Mouse (Mus musculus) right cerebral cortex, postnatal 4 days (tissue): ENCODE data around the gene Gm11444.
A peak's percentile ranks its signal among the peaks of the same experiment; 100 is the strongest.

Experiments used
- DNase-seq: peaks from one replicate; pipeline ENCODE4 v3.0.0-alpha.2; 2022

The Gm11444 gene

DNA sequence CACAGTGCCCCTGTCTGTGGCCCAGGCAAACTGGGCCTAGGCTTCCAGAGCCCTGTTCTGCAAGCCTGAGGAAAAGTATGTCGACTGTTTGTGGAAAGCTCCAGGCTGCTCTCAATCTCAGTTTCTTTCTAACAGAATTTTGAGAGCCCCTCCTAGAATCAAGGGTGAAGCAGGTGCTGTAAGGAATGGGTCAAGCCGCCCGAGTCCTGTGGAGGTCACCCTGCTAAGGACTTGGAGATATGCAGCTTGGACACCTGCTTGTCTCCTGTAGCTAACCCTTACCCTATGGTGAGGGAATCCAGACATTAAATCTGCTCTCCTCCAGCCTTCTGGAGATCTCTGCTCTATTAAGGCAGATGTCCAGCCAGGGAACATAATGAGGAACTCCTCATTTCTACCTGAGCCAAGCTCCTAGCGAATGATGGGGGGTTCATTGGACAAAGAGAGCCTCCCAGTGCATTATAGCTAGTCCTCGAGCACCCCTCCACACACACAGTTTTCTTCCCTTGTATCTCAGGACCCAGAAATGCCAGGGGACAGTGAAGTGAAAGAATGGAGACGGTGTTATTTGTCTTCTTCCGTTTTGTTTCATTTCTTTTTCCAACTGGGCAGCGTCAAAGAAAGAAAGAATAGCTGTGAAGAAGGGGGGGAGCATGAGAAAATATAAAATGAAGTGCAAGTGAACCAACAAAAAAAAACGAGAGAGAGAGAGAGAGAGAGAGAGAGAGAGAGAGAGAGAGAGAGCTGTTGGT, 15.0 kb downstream of the Gm11444 start:
- DNase-seq, result no peak

GRCm38 (mm10) chr11:85834386-85834931, 15.7 kb downstream of the Gm11444 start:
- DNase-seq, result no peak

- no peak for DNase-seq
Observed at GRCm38 (mm10) chr11:85833761-85834385, 16.3 kb downstream of the Gm11444 start.

- DNase-seq, result no peak
Observed at GRCm38 (mm10) chr11:85833081-85833521, 17.0 kb downstream of the Gm11444 start.

DNA sequence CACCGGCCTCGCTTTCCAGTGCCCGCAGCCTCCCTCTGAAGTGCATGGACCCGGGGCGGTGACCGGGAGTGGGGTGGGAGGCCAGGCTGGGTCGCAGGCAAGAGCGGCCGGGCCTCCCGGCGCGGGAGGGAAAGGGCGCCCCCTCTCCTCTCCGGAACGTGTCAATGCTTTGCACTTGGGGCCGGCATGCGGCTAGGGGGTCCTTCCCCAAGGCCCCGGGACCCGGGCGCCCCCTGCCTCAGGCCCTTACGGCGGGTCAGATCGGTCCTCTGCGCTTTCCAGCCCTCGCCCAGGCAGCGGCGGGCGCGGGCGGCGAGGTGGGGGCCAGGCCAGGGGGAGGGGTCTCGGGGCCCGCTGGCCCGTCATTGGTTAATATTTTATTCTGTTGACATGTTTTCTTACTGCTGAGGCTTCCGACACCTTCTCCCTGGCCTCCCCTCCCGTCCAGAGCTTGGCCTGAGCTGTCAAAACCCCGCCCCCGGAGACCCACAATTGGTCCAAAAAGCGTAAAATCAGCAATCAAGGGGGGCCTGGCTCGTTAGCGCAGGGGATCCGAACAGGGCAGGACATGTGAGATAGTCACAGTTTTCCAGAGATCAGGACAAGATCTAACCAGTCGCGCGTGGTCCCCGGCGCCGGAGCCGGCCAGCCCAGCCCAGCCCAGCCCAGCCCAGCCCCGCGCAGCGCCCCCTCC, 17.8 kb downstream of the Gm11444 start, which contains the start of gene Tbx2:
Gene Tbx2 (plus strand): TSS at position 321 of the 694 bp plus-strand sequence.
- DNase-seq, result no peak

DNA sequence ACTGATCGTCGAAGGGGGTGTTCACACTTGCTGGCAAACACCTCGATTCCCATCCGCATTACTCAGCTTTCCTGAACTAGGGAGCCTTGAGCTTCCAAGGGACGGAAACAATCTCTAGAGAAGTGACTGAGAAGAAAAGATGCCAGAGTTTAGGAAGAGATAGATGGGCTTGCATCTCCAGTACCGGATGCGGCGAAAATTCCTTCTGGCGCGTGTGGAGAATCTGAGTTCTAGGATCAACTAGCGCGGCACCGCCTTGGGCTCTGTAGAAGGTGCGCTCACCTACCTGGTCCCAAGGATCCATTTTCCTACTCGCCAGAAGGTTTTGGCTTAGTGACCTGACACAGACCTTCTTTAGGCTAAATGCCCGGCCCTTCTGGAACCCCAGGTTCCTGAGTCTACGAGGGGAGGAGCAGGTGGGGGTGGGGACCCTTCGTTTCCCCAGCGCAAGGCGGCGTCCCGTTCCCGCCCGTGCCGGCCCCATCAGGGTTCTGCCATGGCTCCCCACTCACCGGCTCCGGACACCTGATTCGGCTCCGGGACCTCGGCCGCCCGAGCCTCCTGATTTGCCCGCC, 18.4 kb downstream of the Gm11444 start:
- DNase-seq, result no peak

DNA sequence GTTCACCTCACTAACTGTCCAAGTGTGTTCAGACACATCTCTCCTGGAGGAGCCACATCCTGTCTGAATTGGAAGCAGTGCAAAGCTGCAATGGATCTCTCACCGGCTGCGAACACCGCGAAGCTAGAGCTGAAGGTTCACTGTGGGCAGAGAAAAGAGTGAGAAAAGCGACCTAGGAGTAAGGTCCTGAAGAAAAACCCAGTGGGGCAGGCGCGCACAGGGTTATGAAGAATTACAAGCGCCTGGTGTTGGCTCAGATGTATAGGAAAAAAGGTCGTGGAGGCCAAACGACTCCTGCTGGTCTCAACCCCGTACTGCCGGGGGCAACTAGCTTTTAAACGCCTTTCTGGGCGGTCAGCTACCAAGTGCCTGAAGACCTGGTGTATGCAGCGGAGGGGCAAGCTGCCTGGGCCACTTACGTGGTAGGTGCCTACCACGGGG, 19.2 kb downstream of the Gm11444 start:
- no peak for DNase-seq

DNA sequence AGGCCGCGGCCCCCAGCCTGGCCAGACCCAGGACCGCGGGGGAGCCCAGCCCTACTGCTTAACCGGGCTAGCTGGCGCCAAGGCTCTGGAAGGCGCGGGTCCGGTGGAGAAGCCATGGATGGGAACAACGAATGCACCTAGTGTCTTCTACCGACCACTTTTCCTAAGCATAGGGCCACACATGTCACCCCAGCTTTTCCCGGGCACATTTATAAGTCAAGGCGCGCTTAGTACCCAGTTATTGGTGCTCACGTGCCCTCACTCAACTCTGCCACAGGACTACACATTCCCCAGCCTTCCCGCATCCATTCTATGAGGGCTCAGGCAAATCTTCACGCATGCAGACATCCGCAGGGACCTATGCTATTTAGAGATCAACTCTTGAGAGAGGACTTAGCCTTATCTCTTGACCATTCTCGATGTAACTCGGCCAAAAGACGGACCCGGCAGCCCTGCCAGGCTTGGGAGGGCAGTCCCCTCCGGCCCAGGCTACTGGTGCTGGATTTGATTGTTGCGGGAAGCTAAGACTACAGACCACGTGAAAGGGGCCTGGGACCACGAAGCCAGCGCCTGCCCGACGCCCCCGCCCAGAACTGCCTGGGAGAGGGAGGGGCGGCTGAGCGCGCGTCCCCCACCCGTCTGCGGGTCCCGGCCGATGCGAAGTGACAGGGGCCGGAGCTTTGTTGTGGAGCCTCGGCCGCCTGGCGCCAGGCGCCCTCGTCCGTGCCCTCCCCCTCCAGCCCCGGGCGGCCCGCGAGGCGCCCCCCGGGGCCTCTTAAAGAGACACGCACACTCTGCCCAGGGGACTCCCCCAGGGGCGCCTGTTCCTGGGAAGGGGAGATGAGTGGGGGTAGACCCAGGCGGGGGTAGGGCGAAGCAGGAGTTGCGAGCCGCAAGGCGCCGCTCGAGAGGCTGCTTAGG, 20.4 kb downstream of the Gm11444 start:
- DNase-seq, result no peak

- DNase-seq, result no peak
Observed at GRCm38 (mm10) chr11:85828691-85829519, 21.2 kb downstream of the Gm11444 start.

DNA sequence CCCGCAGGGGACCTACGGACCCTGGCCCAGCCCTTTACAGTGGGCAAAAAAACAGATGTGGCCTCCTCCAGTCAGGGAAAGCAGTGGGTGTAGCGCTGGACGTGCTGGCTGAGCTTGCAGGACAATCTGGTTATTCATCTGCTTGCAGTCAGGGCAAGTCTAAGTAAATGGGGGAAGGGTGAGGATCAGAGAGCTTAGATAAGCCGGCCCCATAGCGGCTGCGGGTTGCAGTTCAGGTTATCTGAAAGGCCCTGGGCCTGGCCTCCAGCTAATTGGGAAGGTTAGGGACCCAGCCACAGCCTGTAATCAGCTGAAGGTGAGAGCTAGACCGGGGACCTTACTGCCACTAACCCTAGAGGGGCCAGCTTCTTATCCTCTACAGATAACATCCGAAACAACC, 22.8 kb downstream of the Gm11444 start:
- no peak for DNase-seq

DNA sequence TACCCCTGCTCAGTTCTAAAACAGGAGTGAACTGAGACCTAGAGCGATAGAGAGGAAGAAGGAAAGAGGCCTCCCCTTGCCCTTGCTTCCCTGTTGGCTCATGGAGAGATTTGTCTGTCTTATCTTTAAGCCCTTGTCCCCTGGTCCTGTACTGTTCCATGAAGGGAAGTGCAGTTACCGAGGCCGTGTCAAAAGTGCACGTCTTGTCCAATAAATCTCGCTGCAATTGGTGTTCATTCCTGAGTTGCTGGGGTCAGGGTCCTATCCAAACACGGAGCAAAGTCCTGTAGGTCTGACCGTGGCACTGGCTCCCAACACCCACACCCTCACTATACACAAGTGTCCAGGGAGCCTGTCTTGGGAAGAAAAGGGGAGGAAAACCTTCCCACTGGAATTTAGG, 24.3 kb downstream of the Gm11444 start:
- DNase-seq, result no peak

- no peak for DNase-seq
Observed at GRCm38 (mm10) chr11:85825031-85825430, 25.1 kb downstream of the Gm11444 start.

GRCm38 (mm10) chr11:85823794-85824193, 26.3 kb downstream of the Gm11444 start:
- DNase-seq, result no peak

GRCm38 (mm10) chr11:85823181-85823580, 27.0 kb downstream of the Gm11444 start:
- DNase-seq, result peak; percentile 70

- DNase-seq, result no peak
Observed at GRCm38 (mm10) chr11:85821659-85822058, 28.5 kb downstream of the Gm11444 start.

DNA sequence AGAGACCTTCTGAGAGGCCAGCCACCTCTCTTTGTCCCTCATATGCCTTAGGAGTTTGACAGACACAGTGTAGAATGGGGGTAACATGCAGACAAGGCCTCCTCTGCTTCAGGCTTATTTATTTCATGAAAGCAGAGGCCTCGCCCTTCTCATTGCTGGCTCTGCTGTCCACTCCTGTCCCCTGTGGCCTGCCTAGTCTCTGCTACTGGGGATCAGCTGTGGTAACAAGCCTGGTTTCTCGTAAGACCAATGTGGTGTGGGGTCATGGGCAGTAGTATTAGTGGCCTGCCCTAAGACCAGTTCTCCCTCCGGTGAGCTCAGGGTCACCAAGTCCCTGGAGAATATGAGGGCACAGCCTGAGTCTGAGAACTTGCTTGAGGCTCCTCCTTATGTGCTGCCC, 29.2 kb downstream of the Gm11444 start:
- DNase-seq, result no peak

- no peak for DNase-seq
Observed at GRCm38 (mm10) chr11:85818401-85818800, 31.7 kb downstream of the Gm11444 start.

GRCm38 (mm10) chr11:85816471-85816870, 33.7 kb downstream of the Gm11444 start:
- no peak for DNase-seq

GRCm38 (mm10) chr11:85814678-85815077, 35.5 kb downstream of the Gm11444 start:
- no peak for DNase-seq

GRCm38 (mm10) chr11:85812201-85812966, 37.7 kb downstream of the Gm11444 start:
- no peak for DNase-seq
